Comparison of ENCODE assay signal across 9 mouse cellular contexts in genomic region chr1:144406387-144407383, GRCm38 (mm10).
DNase-seq lines count a peak whose midpoint lies in the region; ATAC-seq and TF ChIP-seq lines count a peak whose summit lies in the region.
"Had no signal": no experiment of that assay in that cellular context is flagged by ENCODE, and none has a peak within 500 bp of the region (broad histone marks: within the 10 kb centered on the region; RNA-seq: fewer than 3 reads in every experiment).

No protein-coding gene starts in this region.

- H3K36me3 ChIP-seq in CH12.LX (replicated peaks in 1 of 2; ENCODE audit: control insufficient read depth in 1 of 2, insufficient read depth in 1 of 2, low read length in 1 of 2): no peaks in the 10 kb centered on the region
- H3K36me3 ChIP-seq in lung, embryonic 15.5 days: no peaks in the 10 kb centered on the region
- H3K36me3 ChIP-seq: heart, embryonic 15.5 days had no signal

- peak; percentile 96 for TF ChIP-seq RAD21 in CH12.LX (IDR thresholded peaks at IDR 0.05; ENCODE audit: low read depth, low read length)

- no peaks in the 10 kb centered on the region for H3K27me3 ChIP-seq in CH12.LX (replicated peaks)
- no peaks in the 10 kb centered on the region for H3K27me3 ChIP-seq in lung, embryonic 15.5 days
- H3K27me3 ChIP-seq: heart, embryonic 15.5 days had no signal

- H3K4me3 ChIP-seq in CH12.LX (replicated peaks in 1 of 3; ENCODE audit: low read depth in 2 of 3, low read length in 2 of 3, poor library complexity in 1 of 3): no peak overlapping the region
- no peak overlapping the region for H3K4me3 ChIP-seq in lung, embryonic 15.5 days
- H3K4me3 ChIP-seq: heart, embryonic 15.5 days had no signal

- no peak for TF ChIP-seq EP300 in CH12.LX (IDR thresholded peaks at IDR 0.05; ENCODE audit: low read length)

- in situ Hi-C loops in CH12.LX (cut with MboI; ENCODE audit: low pct_ligation_motif_present, low pct_unique_long_range_greater_than_20kb, low sequenced_read_pairs): no loop called here

- TF ChIP-seq POLR2A in CH12.LX (IDR thresholded peaks at IDR 0.05; ENCODE audit: low read depth, low read length): no peak

- dilution Hi-C loops in CH12.LX (cut with MboI; ENCODE audit: extremely low pct_ligation_motif_present, extremely low pct_unique_long_range_greater_than_20kb, low sequenced_read_pairs): no loop called here

- DNase-seq in CH12.LX (ENCODE audit: extremely low read depth): peak; percentile 69
- peak; percentile 92 for DNase-seq in brain, adult 2 months (ENCODE audit: low read depth, low spot score)
- peak; percentile 83 for DNase-seq in heart, postnatal 4 days
- DNase-seq in layer of hippocampus, adult 18-20 months (ENCODE audit: low spot score in 2 of 2): peak; percentile 80 to 92
- peak; percentile 17 for DNase-seq in ovary, adult 18-20 months (ENCODE audit: low spot score)
- DNase-seq in thymus, adult 18-20 months: peak; percentile 19 to 23

- H3K27ac ChIP-seq in CH12.LX (ENCODE audit: insufficient read depth, low read depth): no peak overlapping the region
- no peak overlapping the region for H3K27ac ChIP-seq in lung, embryonic 15.5 days
- H3K27ac ChIP-seq: heart, embryonic 15.5 days had no signal

- H3K9ac ChIP-seq in CH12.LX (ENCODE audit: insufficient read depth, low read depth): no peak overlapping the region
- no peak overlapping the region for H3K9ac ChIP-seq in lung, embryonic 15.5 days
- H3K9ac ChIP-seq: heart, embryonic 15.5 days had no signal

- TF ChIP-seq CTCF in CH12.LX (conservative IDR thresholded peaks at IDR 0.05 in 1 of 2, IDR thresholded peaks at IDR 0.05 in 1 of 2; ENCODE audit: low read depth in 2 of 2, low read length in 2 of 2): peak; percentile 89 to 91

- H3K4me2 ChIP-seq in CH12.LX (ENCODE audit: insufficient read depth, low read depth, poor library complexity, severe bottlenecking): no peak overlapping the region; the same call in none of the 2 replicates
- H3K4me2 ChIP-seq in lung, embryonic 15.5 days: no peak overlapping the region
- H3K4me2 ChIP-seq: heart, embryonic 15.5 days had no signal

- ATAC-seq in erythroid progenitor cell, adult 5-6 weeks (replicated peaks; ENCODE audit: low FRiP score, poor library complexity, severe bottlenecking): peak; percentile 79
- ATAC-seq in lung, embryonic 15.5 days (ENCODE audit: borderline replicate concordance, extremely low read depth, low FRiP score, low TSS enrichment): peak; percentile 52; the same call in 1 of the 2 replicates

- no peaks in the 10 kb centered on the region for H3K79me2 ChIP-seq in CH12.LX (replicated peaks; ENCODE audit: control insufficient read depth, extremely low read depth, insufficient read depth, poor library complexity, severe bottlenecking)

- H3K4me1 ChIP-seq in CH12.LX (ENCODE audit: control insufficient read depth in 1 of 2, insufficient read depth in 2 of 2): no peaks in the 10 kb centered on the region
- no peaks in the 10 kb centered on the region for H3K4me1 ChIP-seq in lung, embryonic 15.5 days
- H3K4me1 ChIP-seq: heart, embryonic 15.5 days had no signal

- WGBS in lung, embryonic 15.5 days: 32% methylated on average over 14 of the region's 15 CpGs

- no peaks in the 10 kb centered on the region for H3K9me3 ChIP-seq in CH12.LX (replicated peaks; ENCODE audit: low read length)
- H3K9me3 ChIP-seq in lung, embryonic 15.5 days: no peaks in the 10 kb centered on the region
- H3K9me3 ChIP-seq: heart, embryonic 15.5 days had no signal

TF ChIP-seq in CH12.LX, 34 proteins besides CTCF, POLR2A, EP300 and RAD21:
- peak; percentile 79 for TF ChIP-seq SMC3 (IDR thresholded peaks at IDR 0.05; ENCODE audit: low read depth, low read length)
- TF ChIP-seq TBP (conservative IDR thresholded peaks at IDR 0.05; ENCODE audit: low read depth, low read length): no peak
- no peak for TF ChIP-seq ZMIZ1 (IDR thresholded peaks at IDR 0.05; ENCODE audit: low read depth, low read length)
- no peak for TF ChIP-seq E2F4 (IDR thresholded peaks at IDR 0.05; ENCODE audit: insufficient replicate concordance, low read depth, low read length)
- no peak for TF ChIP-seq CHD2 (IDR thresholded peaks at IDR 0.05; ENCODE audit: low read length)
- no peak for TF ChIP-seq GABPA (IDR thresholded peaks at IDR 0.05; ENCODE audit: insufficient replicate concordance, low read depth, low read length)

Comparison
In these comparisons a context has a peak if more than half of its experiments do, and no peak if none do; other contexts are left out.
1. DNase-seq: peak in every context shown above with its lines; median percentile 92 in brain, adult 2 months; 86 in layer of hippocampus, adult 18-20 months; 83 in heart, postnatal 4 days; 69 in CH12.LX; 21 in thymus, adult 18-20 months; 17 in ovary, adult 18-20 months.